Mouse (Mus musculus) erythroid progenitor cell, adult 5-6 weeks (primary cell): ENCODE results near the gene Ccl26. TPM values are rescaled to one million over a fixed set of nuclear protein-coding genes. Genes with fewer than 3 reads are reported as not detected.

Experiments
- ATAC-seq: replicated peaks from 2 replicates; pipeline ENCODE4 v1.8.0; 2016; ENCODE audit warnings: moderate number of reproducible peaks, mild to moderate bottlenecking, moderate TSS enrichment, inconsistent platforms; ENCODE audit not compliant: poor library complexity, low FRiP score, severe bottlenecking
- total RNA-seq, 2 experiments: library from RNA; stranded (forward) in 1 of 2; stranded (reverse) in 1 of 2; fragments of 150-400 nt in 1 of 2; fragments of 186-747, 209-891 nt in 1 of 2; gene quantifications; 2 replicates each; pipeline versions ENCODE4 v1.2.3 to v1.2.4; 2015 to 2017; ENCODE audit warnings: low replicate concordance in 2 of 2

Gene Ccl26
- total RNA-seq, 2 experiments from 2014 or later, result not detected

- peak; percentile 82 for ATAC-seq
These were observed 18.2 kb downstream of the Ccl26 start, which contains the start of gene Hip1 for GRCm38 (mm10) chr5:135544865-135545797. Gene Hip1 (minus strand): TSS chr5:135545120.

- no peak for ATAC-seq
These were observed 19.3 kb downstream of the Ccl26 start for GRCm38 (mm10) chr5:135544032-135544558.

GRCm38 (mm10) chr5:135537794-135538214 is 25.6 kb downstream of the Ccl26 start:
- no peak for ATAC-seq

- no peak for ATAC-seq
These were observed 26.0 kb downstream of the Ccl26 start for GRCm38 (mm10) chr5:135537326-135537725.

- no peak for ATAC-seq
These were observed 27.5 kb downstream of the Ccl26 start for GRCm38 (mm10) chr5:135535867-135536266.

GRCm38 (mm10) chr5:135533431-135533830 is 29.9 kb downstream of the Ccl26 start:
- ATAC-seq, result no peak

- ATAC-seq, result no peak
These were observed 32.0 kb downstream of the Ccl26 start for GRCm38 (mm10) chr5:135531306-135531845.

GRCm38 (mm10) chr5:135529964-135530363 is 33.4 kb downstream of the Ccl26 start:
- ATAC-seq, result no peak

GRCm38 (mm10) chr5:135529310-135529709 is 34.1 kb downstream of the Ccl26 start:
- ATAC-seq, result no peak

GRCm38 (mm10) chr5:135527986-135528385 is 35.4 kb downstream of the Ccl26 start:
- no peak for ATAC-seq

GRCm38 (mm10) chr5:135524660-135525560 is 38.5 kb downstream of the Ccl26 start:
- no peak for ATAC-seq

- no peak for ATAC-seq
These were observed 39.3 kb downstream of the Ccl26 start for GRCm38 (mm10) chr5:135524087-135524486.

GRCm38 (mm10) chr5:135522111-135522722 is 41.2 kb downstream of the Ccl26 start:
- no peak for ATAC-seq

- ATAC-seq, result no peak
These were observed 46.0 kb downstream of the Ccl26 start for GRCm38 (mm10) chr5:135517348-135517883.

- ATAC-seq, result no peak
These were observed 50.2 kb downstream of the Ccl26 start for GRCm38 (mm10) chr5:135513131-135513530.

GRCm38 (mm10) chr5:135511105-135511504 is 52.3 kb downstream of the Ccl26 start:
- no peak for ATAC-seq
